Mouse (Mus musculus) stomach, embryonic 15.5 days (tissue): ENCODE data around the gene Sorl1. TPM values are rescaled to one million over a fixed set of nuclear protein-coding genes. Genes with fewer than 3 reads are reported as not detected.

Experiments
- ATAC-seq: fragments of 200-750 bp; cut with Nextera tagmentation; 2 replicates; pipeline ENCODE4 v1.8.0; 2017; ENCODE audit warnings: low read depth, moderate number of reproducible peaks, moderate TSS enrichment; ENCODE audit not compliant: insufficient read depth, low FRiP score
- H3K27ac ChIP-seq: fragments of 300-500 bp; sonication (generic); 2 replicates; pipeline ENCODE4 v1.5.1; 2015; ENCODE audit warnings: mild to moderate bottlenecking, inconsistent platforms
- H3K27me3 ChIP-seq: fragments of 300-500 bp; sonication (generic); replicated peaks from 2 replicates; pipeline ENCODE4 v1.6.1; 2015; ENCODE audit warnings: inconsistent platforms
- H3K36me3 ChIP-seq: fragments of 300-500 bp; sonication (generic); 2 replicates; pipeline ENCODE4 v1.6.1; 2015; ENCODE audit warnings: inconsistent platforms
- H3K4me1 ChIP-seq: fragments of 300-500 bp; sonication (generic); 2 replicates; pipeline ENCODE4 v1.6.1; 2015; ENCODE audit warnings: inconsistent platforms
- H3K4me2 ChIP-seq: fragments of 300-500 bp; sonication (generic); 2 replicates; pipeline ENCODE4 v1.6.1; 2015; ENCODE audit warnings: mild to moderate bottlenecking, inconsistent platforms
- H3K4me3 ChIP-seq: fragments of 300-500 bp; sonication (generic); replicated peaks from 2 replicates; pipeline ENCODE4 v1.5.1; 2015; ENCODE audit warnings: inconsistent platforms
- H3K9ac ChIP-seq: fragments of 300-500 bp; sonication (generic); 2 replicates; pipeline ENCODE4 v1.6.1; 2015; ENCODE audit warnings: inconsistent platforms
- H3K9me3 ChIP-seq: fragments of 300-500 bp; sonication (generic); 2 replicates; pipeline ENCODE4 v1.6.1; 2016; ENCODE audit warnings: inconsistent platforms
- WGBS: fragments of 180-500 bp; shearing (Covaris S2); methylation state at CpG from one replicate; pipeline ENCODE4 v1.1.7; 2015; 5-methylcytosine and 5-hydroxymethylcytosine counted together
- polyA plus RNA-seq: library from polyadenylated mRNA; unstranded; fragments of >200 nt; fragmentation: Nextera tagmentation; extraction: Ambion mirVana; gene quantifications from 2 replicates; pipeline ENCODE4 v1.2.1, GENCODE M21; 2015

The Sorl1 gene
- polyA plus RNA-seq = 11.4 and 12.9 TPM in 2 replicates

DNA sequence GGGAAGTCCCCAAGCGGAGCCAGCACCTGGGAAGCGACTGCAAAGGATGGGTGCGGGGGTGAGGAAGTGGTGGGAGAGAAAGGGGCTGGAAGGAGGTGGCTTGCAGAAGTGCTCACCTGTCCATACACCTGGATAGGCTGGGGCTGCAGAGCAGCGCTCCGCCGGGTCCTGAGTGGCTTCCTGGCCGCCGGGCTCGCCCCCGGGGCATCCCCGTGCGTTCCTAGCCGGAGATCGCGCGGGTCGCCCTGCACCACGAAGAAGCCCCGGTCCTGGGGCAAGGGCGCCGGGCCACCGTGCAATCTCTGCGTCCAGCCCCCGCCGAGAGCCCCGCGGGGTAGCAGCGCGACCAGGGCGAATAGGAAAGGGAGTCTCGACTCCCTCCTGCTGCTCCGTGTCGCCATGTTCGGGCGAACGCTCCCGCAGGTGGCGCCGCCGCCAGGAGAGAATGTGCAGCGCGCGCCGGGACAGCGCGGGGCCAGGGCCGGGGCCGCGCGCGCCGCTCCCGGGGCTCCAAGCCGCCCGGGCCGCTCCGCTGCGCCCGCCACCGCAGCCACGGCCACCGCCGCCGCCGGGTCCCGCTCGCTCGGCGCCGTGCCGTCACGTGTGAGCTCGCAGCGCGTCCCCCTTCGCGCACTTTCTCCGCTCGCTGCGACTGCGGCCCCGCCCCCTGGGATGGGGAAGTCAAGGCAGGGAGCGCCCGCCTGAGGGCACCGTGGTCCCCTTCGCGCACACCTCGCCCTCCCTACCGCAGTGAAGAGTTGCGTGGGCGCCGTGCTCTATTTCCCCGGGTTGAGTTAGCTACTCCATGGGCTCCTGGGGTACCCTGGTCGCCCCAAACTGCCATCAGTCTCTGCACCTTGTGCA lies at the start of gene Sorl1:
TSS of gene Sorl1 (minus strand) at position 585 of the 864 bp plus-strand sequence.
- Histone ChIP-seq H3K9ac (peak within 1 kb of the TSS; percentile 77), H3K4me2 (peak within 1 kb of the TSS; percentile 90), H3K9me3 (no peaks in the 10 kb centered on the region), H3K4me1 (no peaks in the 10 kb centered on the region), H3K27ac (peak within 1 kb of the TSS; percentile 60), H3K36me3 (no peaks in the 10 kb centered on the region), H3K27me3 (no peaks in the 10 kb centered on the region), H3K4me3 (peak within 1 kb of the TSS; percentile 68)
- ATAC-seq = peak; percentile 70
- whole genome bisulfite sequencing = under 1% methylated on average over 78 of the region's 94 CpGs

DNA sequence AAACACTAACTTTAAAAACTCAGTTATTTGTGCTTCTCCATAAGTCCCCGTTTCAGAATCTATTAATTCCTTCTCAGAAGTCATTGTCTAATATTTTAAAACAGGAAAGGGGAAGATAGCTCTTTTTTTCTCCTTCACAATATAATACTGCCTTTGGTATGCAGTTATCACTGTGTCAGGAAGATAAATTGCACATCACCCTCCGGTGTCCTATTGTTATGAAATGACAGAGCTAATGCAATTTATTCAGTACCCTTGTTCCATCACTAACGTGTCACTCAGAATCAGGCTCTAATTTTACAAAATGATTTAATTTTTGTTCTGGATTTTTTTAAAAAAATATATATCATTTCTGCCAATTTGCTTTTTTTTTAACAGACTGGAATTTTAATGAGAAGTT lies 49.7 kb upstream of the Sorl1 start:
- Histone ChIP-seq H3K4me1 (no peaks in the 10 kb centered on the region), H3K4me2 (no peak overlapping the region), H3K4me3 (no peak overlapping the region), H3K9ac (no peak overlapping the region), H3K36me3 (no peaks in the 10 kb centered on the region), H3K9me3 (no peaks in the 10 kb centered on the region), H3K27me3 (no peaks in the 10 kb centered on the region), H3K27ac (no peak overlapping the region)
- ATAC-seq = no peak
- 51% methylated on average over 3 of the region's 3 CpGs for WGBS

DNA sequence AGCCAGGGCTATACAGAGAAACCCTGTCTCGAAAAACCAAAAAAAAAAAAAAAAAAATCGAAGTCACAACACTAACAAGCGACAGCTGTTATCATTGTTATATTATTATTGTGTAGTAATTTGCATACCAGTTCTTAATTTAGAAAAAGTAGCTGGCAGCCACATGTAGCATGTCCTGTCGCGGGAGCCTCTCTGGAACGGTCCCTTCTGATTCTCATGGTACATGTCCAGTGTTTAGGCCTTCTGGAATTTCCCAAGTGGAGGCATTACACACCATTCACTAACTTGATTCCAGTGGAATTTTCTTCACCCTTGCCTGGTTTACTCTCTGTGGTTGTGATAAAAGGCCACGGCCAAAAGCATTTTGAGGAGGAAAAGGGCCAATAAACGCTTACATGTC lies 45.4 kb upstream of the Sorl1 start:
- H3K36me3 ChIP-seq = no peaks in the 10 kb centered on the region
- ATAC-seq = no peak
- WGBS = 85% methylated on average over 8 of the region's 8 CpGs

DNA sequence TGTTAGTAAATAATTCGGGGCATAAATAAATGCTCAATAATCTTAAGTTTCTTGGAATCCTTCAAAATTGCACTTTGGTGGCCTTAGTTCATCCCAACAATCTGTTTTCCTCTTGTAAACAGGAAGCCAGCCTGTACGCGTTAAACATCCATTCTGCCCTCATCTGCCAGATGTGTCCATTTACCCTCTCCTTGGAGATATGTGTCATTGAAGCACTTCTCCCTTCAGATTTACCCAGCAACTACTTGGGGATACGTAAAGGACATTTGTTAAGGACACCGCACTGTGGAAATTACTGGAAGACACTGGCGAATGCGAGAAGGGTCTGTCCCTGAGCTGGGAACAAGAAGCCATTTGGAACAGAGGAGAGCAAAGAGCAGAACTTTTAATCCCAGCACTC lies 44.9 kb upstream of the Sorl1 start:
- Histone ChIP-seq H3K9me3 (no peaks in the 10 kb centered on the region), H3K4me3 (no peak overlapping the region), H3K4me2 (no peak overlapping the region), H3K27ac (no peak overlapping the region), H3K36me3 (no peaks in the 10 kb centered on the region), H3K4me1 (no peaks in the 10 kb centered on the region), H3K9ac (no peak overlapping the region), H3K27me3 (no peaks in the 10 kb centered on the region)
- ATAC-seq = no peak
- WGBS = 80% methylated on average over 7 of the region's 7 CpGs

More for the DNA sequence above, 45.4 kb upstream of the Sorl1 start:
- Histone ChIP-seq H3K9me3 (no peaks in the 10 kb centered on the region), H3K4me3 (no peak overlapping the region), H3K4me2 (no peak overlapping the region), H3K27ac (no peak overlapping the region), H3K4me1 (no peaks in the 10 kb centered on the region), H3K9ac (no peak overlapping the region), H3K27me3 (no peaks in the 10 kb centered on the region)

DNA sequence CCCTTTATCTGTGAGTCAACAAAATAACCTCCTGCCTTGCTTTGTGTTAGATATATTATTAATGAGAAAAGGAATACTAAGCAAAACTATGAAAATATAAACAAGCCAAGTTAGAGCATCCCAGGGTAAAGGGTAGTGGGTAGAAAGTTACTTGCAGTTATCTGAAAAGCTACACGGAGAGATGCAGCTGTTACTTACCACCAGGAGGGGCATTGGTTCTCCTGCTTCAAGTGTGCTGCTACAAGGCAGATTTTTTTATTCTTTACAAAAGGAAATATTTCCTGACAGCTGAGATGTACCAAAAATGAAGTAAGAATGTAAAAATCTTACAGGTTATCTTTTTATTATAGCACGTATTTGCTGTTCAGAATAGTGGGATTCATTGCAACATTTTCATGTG lies 40.8 kb upstream of the Sorl1 start:
- 72% methylated on average over 2 of the region's 2 CpGs for WGBS

DNA sequence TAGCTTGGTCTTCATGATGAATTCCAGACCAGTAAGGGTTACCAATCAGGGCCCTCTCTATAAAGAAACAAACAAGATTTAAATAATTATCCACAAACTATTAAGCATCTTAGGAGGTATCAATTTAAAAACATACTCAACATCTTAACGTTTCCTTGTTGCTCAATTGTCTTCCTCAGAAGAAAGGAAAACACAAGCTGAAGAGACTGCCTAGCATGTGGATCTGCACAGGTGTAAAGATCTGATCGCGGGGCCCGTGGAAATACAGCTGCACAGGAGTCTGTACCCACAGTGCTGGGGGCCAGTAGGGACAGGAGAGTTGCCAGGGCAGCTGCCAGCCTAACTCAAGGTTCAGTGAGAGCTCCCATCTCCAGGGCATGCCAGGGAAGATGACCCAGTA lies 38.9 kb upstream of the Sorl1 start:
- H3K27ac ChIP-seq = no peak overlapping the region
- ATAC-seq = no peak
- no peak overlapping the region for H3K9ac ChIP-seq
- H3K9me3 ChIP-seq = no peaks in the 10 kb centered on the region
- H3K36me3 ChIP-seq = no peaks in the 10 kb centered on the region
- H3K4me2 ChIP-seq = no peak overlapping the region
- H3K4me3 ChIP-seq = no peak overlapping the region
- 94% methylated on average over 4 of the region's 4 CpGs for WGBS
- H3K27me3 ChIP-seq = no peaks in the 10 kb centered on the region
- H3K4me1 ChIP-seq = no peaks in the 10 kb centered on the region

More for the DNA sequence above, 40.8 kb upstream of the Sorl1 start:
- no peak overlapping the region for H3K4me3 ChIP-seq
- no peak overlapping the region for H3K4me2 ChIP-seq
- H3K27me3 ChIP-seq = no peaks in the 10 kb centered on the region
- ATAC-seq = no peak
- no peak overlapping the region for H3K27ac ChIP-seq
- no peak overlapping the region for H3K9ac ChIP-seq
- no peaks in the 10 kb centered on the region for H3K9me3 ChIP-seq
- no peaks in the 10 kb centered on the region for H3K36me3 ChIP-seq
- no peaks in the 10 kb centered on the region for H3K4me1 ChIP-seq

DNA sequence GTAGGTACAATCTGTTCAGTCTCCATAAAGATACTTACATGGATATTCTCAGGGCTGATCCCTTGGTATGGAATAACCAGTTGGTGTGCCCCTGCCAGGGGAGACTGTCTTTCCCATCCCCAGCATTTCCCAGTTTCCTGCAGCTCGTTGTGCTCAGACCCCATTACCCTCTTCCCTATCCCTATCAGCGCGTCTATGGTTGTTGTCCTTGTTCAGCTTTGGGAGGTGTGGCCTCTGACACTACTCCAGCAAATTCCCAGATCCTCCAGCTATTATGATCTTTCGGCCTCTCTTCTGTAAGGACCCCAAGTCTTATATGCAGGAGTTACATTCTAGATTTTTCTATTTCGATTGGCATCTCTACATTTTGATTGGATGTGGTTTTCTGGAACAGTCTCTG lies 35.3 kb upstream of the Sorl1 start:
- Histone ChIP-seq H3K4me2 (no peak overlapping the region), H3K36me3 (no peaks in the 10 kb centered on the region), H3K27ac (no peak overlapping the region), H3K9ac (no peak overlapping the region), H3K4me3 (no peak overlapping the region), H3K4me1 (no peaks in the 10 kb centered on the region), H3K27me3 (no peaks in the 10 kb centered on the region), H3K9me3 (no peaks in the 10 kb centered on the region)
- 62% methylated on average over 5 of the region's 5 CpGs for WGBS
- no peak for ATAC-seq

DNA sequence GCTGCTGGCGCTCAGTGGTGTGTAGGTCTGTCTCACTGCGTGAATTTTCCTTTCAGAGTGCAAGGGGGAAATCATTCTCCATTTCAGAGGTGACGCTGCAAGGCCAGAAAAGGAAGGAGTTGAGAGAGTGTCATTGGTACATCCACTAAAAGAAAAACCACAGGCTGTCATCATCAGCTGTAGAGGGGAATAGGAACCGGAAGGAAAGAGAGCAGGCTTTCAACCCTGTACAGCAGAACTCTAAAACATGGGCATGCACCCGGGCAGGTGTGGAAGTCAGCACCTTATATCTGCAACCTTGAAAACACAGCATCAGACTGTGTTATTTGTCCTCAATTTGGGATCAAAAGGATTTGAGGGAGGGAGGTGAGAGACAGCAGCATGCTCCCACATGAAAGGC lies 34.6 kb upstream of the Sorl1 start:
- Histone ChIP-seq H3K27ac (no peak overlapping the region), H3K27me3 (no peaks in the 10 kb centered on the region), H3K9ac (no peak overlapping the region), H3K9me3 (no peaks in the 10 kb centered on the region), H3K4me2 (no peak overlapping the region), H3K36me3 (no peaks in the 10 kb centered on the region), H3K4me3 (no peak overlapping the region), H3K4me1 (no peaks in the 10 kb centered on the region)
- 52% methylated on average over 5 of the region's 5 CpGs for WGBS
- no peak for ATAC-seq

DNA sequence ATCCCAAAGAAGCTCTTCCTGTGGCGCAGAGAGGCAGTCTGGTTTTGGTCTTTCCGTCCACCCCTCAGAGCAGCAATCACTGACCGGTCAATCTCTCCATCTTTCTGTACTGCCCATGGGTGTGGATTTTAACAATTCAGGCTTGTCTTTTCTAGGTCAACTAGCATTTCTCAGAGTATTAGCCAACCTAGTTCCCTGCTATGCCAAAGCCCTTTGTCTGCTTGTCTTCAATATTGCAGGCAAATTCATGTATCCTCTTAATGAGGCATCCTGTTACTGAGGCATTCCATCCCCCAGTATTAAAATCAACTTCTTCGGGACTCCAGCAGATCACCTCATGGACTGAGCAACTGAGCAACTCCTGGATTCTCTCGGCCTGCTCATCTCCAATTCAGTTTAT lies 33.9 kb upstream of the Sorl1 start:
- Histone ChIP-seq H3K4me3 (no peak overlapping the region), H3K9me3 (no peaks in the 10 kb centered on the region), H3K36me3 (no peaks in the 10 kb centered on the region), H3K4me2 (no peak overlapping the region), H3K4me1 (no peaks in the 10 kb centered on the region), H3K27ac (no peak overlapping the region), H3K9ac (no peak overlapping the region), H3K27me3 (no peaks in the 10 kb centered on the region)
- 83% methylated on average over 5 of the region's 5 CpGs for WGBS
- ATAC-seq = no peak

DNA sequence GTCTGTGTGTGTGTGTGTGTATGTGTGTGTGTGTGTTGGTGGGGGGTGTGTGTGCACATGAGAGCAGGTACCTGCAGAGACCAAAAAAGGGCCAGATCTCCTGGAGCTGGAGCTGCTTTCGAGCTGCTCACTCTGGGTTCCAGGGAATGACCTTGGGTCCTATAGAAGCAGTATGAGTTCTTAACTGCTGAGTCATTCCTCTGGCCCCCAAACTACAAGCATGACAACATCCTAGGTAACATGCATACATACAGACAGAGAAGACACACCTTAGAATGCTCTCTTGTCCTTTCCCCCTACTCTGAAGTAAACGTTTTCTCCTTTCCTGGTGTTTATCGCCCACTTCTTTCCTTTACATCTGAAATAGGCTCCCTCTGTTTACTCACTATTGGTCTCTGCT lies 32.5 kb upstream of the Sorl1 start:
- Histone ChIP-seq H3K4me1 (no peaks in the 10 kb centered on the region), H3K9ac (no peak overlapping the region), H3K27ac (no peak overlapping the region), H3K36me3 (no peaks in the 10 kb centered on the region), H3K9me3 (no peaks in the 10 kb centered on the region), H3K4me2 (no peak overlapping the region), H3K27me3 (no peaks in the 10 kb centered on the region), H3K4me3 (no peak overlapping the region)
- no peak for ATAC-seq
- 59% methylated on average over 3 of the region's 3 CpGs for WGBS

DNA sequence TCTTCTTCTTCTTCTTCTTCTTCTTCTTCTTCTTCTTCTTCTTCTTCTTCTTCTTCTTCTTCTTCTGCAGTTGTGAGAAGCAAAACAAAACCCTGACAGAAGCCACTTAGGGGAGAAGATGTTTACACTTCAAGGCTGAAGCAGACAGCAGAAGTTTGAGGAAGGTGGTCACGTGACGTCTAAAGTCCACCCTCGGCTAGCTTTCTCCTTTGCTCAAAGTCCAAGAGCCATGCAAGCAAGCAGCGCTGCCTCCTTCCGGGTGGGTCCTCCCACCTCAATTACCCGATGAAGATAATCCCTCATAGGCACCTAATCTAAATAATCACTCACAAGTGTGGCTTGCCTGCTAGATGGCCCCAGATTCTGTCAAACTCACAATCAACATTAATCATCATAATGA lies 30.6 kb upstream of the Sorl1 start:
- whole genome bisulfite sequencing = 33% methylated on average over 6 of the region's 6 CpGs
- no peaks in the 10 kb centered on the region for H3K36me3 ChIP-seq
- H3K4me2 ChIP-seq = no peak overlapping the region
- H3K4me1 ChIP-seq = no peaks in the 10 kb centered on the region
- H3K27me3 ChIP-seq = no peaks in the 10 kb centered on the region
- no peak overlapping the region for H3K9ac ChIP-seq
- H3K27ac ChIP-seq = no peak overlapping the region
- no peak for ATAC-seq
- no peaks in the 10 kb centered on the region for H3K9me3 ChIP-seq
- H3K4me3 ChIP-seq = no peak overlapping the region

DNA sequence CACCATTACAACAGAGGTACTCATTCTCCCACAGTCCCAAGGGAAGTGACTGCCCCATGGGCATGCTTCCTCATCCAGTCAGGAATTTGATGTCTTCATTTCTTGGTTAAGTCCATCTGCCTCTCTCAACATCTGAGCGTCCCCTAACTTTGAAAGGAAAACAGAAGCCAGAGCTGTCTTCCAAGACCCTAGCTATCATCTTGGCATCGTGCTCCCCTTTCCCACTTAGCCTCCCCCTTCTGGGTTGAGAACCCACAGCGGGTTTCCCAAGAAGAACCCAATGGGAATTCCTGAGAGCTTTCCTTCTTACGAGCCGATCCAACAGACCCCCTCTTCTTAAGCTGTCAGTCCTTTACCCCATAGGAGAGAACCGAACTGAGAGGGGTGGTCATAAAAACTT lies 24.7 kb upstream of the Sorl1 start:
- Histone ChIP-seq H3K27ac (no peak overlapping the region), H3K27me3 (no peaks in the 10 kb centered on the region), H3K9me3 (no peaks in the 10 kb centered on the region), H3K36me3 (no peaks in the 10 kb centered on the region), H3K4me1 (no peaks in the 10 kb centered on the region), H3K9ac (no peak overlapping the region), H3K4me3 (no peak overlapping the region), H3K4me2 (no peak overlapping the region)
- ATAC-seq = no peak
- 85% methylated on average over 6 of the region's 6 CpGs for WGBS

DNA sequence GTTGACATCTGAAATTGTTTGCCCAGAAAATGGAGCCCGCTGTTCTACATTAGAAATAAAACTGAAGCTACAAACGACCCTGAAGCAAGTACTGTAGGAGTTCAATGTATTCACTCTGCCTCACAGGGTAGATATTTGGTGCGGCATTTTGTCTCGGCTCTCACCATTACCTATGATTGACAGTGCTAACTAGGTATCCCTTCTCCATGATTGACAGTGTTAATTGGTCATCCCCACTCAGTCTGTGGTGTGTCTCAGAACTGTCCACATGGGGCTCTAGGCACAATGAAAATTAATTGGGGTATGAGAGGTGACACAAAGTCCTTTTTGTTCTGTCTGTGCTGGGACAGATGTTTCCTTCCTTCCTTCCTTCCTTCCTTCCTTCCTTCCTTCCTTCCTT lies 23.9 kb upstream of the Sorl1 start:
- H3K9ac ChIP-seq = no peak overlapping the region
- WGBS = 87% methylated on average over 4 of the region's 4 CpGs
- ATAC-seq = no peak

More for the DNA sequence above, 23.9 kb upstream of the Sorl1 start:
- Histone ChIP-seq H3K4me3 (no peak overlapping the region), H3K4me2 (no peak overlapping the region), H3K36me3 (no peaks in the 10 kb centered on the region), H3K27ac (no peak overlapping the region), H3K4me1 (no peaks in the 10 kb centered on the region), H3K27me3 (no peaks in the 10 kb centered on the region), H3K9me3 (no peaks in the 10 kb centered on the region)
